Mouse (Mus musculus) neutrophil, adult 65 days (primary cell): ENCODE results near the gene Vmn1r116. TPM values are rescaled to one million over a fixed set of nuclear protein-coding genes. Genes with fewer than 3 reads are reported as not detected.

Experiments
- total RNA-seq: library from RNA; stranded (reverse); gene quantifications from 2 replicates; pipeline ENCODE4 v1.2.4, GENCODE M21; 2023

Gene Vmn1r116
- not detected in 2 replicates for total RNA-seq

DNA sequence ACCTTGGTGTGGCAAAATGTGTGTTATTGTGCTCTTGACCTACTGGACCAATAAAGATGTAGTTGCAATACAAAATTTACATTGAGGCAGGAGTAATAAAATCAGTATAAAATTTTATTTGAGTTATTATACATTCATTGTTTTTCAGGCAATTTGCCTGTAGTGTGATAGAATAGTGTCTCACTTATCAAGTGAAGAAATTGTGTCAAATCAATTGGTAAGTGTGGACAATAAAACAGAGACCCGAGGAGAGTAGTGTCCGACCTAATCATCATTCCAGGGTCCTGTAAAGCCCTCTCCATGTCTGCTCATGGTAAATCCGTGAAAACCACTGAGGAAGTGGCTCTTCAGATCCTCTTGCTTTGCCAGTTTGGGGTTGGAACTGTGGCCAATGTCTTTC lies at the start of gene Vmn1r116:
TSS of gene Vmn1r116 (plus strand) at position 301 of the 400 bp plus-strand sequence.

GRCm38 (mm10) chr7:20844885-20845284 lies 27.2 kb upstream of the Vmn1r116 start, which contains the start of gene Vmn1r115:
TSS of gene Vmn1r115 (minus strand) at chr7:20844985.

DNA sequence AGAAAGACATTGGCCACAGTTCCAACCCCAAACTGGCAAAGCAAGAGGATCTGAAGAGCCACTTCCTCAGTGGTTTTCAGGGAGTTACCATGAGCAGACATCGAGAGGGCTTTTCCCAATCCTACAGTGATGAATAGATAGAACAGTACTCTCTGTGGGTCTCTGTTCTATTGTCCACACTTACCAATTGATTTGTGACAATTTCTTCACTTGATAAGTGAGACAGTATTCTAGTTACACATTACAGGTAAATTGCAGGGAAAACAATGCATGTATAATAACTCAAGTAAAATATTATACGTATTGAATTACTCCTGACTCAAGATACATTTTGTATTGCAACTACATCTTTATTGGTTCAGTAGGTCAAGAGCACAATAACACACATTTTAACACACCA lies 12.0 kb downstream of the Vmn1r116 start, which contains the start of gene Vmn1r117:
TSS of gene Vmn1r117 (minus strand) at position 101 of the 400 bp plus-strand sequence.

GRCm38 (mm10) chr7:20912247-20912646 lies 40.2 kb downstream of the Vmn1r116 start, which contains the start of gene Vmn1r118:
TSS of gene Vmn1r118 (minus strand) at chr7:20912347.

Other genes with a start within 250 kb of the Vmn1r116 start
- gene Vmn1r107, start 203.3 kb upstream of the Vmn1r116 start, total RNA-seq: not detected in 2 replicates
- gene Vmn1r111, start 169.0 kb upstream of the Vmn1r116 start, total RNA-seq: not detected in 2 replicates
- not detected in 2 replicates for gene Gm10668, start 141.6 kb upstream of the Vmn1r116 start, total RNA-seq
- not detected in 2 replicates for gene Vmn1r112, start 101.1 kb upstream of the Vmn1r116 start, total RNA-seq
- not detected in 2 replicates for gene Vmn1r113, start 85.0 kb upstream of the Vmn1r116 start, total RNA-seq
- not detected in 2 replicates for gene Vmn1r114, start 60.1 kb upstream of the Vmn1r116 start, total RNA-seq
- gene Vmn1r115, start 27.3 kb upstream of the Vmn1r116 start, total RNA-seq: not detected in 2 replicates
- not detected in 2 replicates for gene Vmn1r117, start 11.9 kb downstream of the Vmn1r116 start, total RNA-seq
- gene Vmn1r118, start 40.1 kb downstream of the Vmn1r116 start, total RNA-seq: not detected in 2 replicates
- gene Vmn1r119, start 140.2 kb downstream of the Vmn1r116 start, total RNA-seq: not detected in 2 replicates
- not detected in 2 replicates for gene Vmn1r120, start 181.5 kb downstream of the Vmn1r116 start, total RNA-seq
- gene Vmn1r121, start 226.3 kb downstream of the Vmn1r116 start, total RNA-seq: not detected in 2 replicates